Mouse (Mus musculus) small intestine, adult 2 months (tissue): Measurements from ENCODE around the gene Mlx.

Experiments
- CTCF ChIP-seq: fragments of 200-500 bp; IDR thresholded peaks from 2 replicates; pipeline ENCODE4 v1.5.1; 2012; ENCODE audit warnings: low read depth, mild to moderate bottlenecking, control low read depth, inconsistent platforms, low read length, moderate library complexity, mixed read lengths; ENCODE audit not compliant: insufficient replicate concordance, insufficient read length; ENCODE audit errors: extremely low read depth
- POLR2A ChIP-seq: fragments of 200-500 bp; IDR thresholded peaks from 2 replicates; pipeline ENCODE4 v1.6.1; 2012; ENCODE audit warnings: low read depth, mild to moderate bottlenecking, control low read depth, inconsistent platforms, low read length, moderate library complexity

DNA sequence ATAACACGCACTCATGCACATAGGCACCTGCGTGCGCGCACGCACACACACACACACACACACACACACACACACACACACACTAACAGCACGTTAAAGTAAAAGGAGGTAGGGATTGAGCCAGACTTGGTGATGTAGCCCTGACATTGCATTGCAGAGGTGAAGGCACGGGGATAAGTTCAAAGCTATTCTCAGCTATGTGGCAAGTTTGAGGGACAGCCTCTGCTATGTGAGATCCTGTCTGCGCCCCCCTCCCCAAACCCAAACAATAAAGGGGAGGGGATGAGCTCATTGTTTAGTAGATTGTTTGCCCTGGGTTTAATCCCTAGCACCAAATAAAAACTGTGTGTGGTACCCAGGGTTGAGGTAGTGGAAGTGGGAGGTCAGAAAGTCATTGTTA lies 54.0 kb downstream of the Mlx start:
- TF ChIP-seq CTCF (no peak), POLR2A (no peak)
